Mouse (Mus musculus) adrenal gland, postnatal 25 days (tissue): ENCODE results near the gene Sesn2. TPM values are rescaled to one million over a fixed set of nuclear protein-coding genes. Genes with fewer than 3 reads are reported as not detected.
"Not testable (repeated sequence)": the region's sequence is repeated elsewhere in the genome, so short reads cannot be mapped to it uniquely, and the experiment has no call there.

Source experiments
- DNase-seq: peaks from one replicate; pipeline ENCODE4 v3.0.0; 2021; ENCODE audit warnings: mixed read lengths
- long read RNA-seq: library from polyadenylated mRNA; stranded (forward); transcript quantifications from one replicate; pipeline ENCODE4 v2.0.0, GENCODE M21; 2021
- total RNA-seq: library from RNA; stranded (reverse); gene quantifications from 2 replicates; pipeline ENCODE4 v1.2.3, GENCODE M21; 2021

The Sesn2 gene
- 20.6 and 24.1 TPM in 2 replicates for total RNA-seq
- long read RNA-seq, partial matches to known transcripts, result 1 of 6 reads
- long read RNA-seq, other reads (novel, unspliced or antisense), result 1 of 6 reads

- DNase-seq, result peak; percentile 98
These were observed at the start of gene Sesn2 for GRCm38 (mm10) chr4:132510352-132510798. Gene Sesn2 (minus strand): TSS chr4:132510501.

GRCm38 (mm10) chr4:132555550-132555949 lies 45.2 kb upstream of the Sesn2 start:
- not testable (repeated sequence) for DNase-seq

- DNase-seq, result no peak
These were observed 44.4 kb upstream of the Sesn2 start for GRCm38 (mm10) chr4:132554653-132555052.

GRCm38 (mm10) chr4:132554221-132554620 lies 43.9 kb upstream of the Sesn2 start:
- DNase-seq, result no peak

- DNase-seq, result peak; percentile 55
These were observed 35.5 kb upstream of the Sesn2 start for GRCm38 (mm10) chr4:132545851-132546250.

GRCm38 (mm10) chr4:132542724-132543123 lies 32.4 kb upstream of the Sesn2 start:
- DNase-seq, result no peak

- DNase-seq, result no peak
These were observed 31.1 kb upstream of the Sesn2 start for GRCm38 (mm10) chr4:132541413-132541812.

- no peak for DNase-seq
These were observed 29.2 kb upstream of the Sesn2 start for GRCm38 (mm10) chr4:132539481-132539880.

- peak; percentile 97 for DNase-seq
These were observed 25.3 kb upstream of the Sesn2 start, which contains the start of gene Dnajc8 for GRCm38 (mm10) chr4:132535406-132536121. Gene Dnajc8 (plus strand): TSS chr4:132535550.

GRCm38 (mm10) chr4:132532981-132533916 lies 22.9 kb upstream of the Sesn2 start, which contains the start of gene Atpif1:
Gene Atpif1 (minus strand): TSS chr4:132533659.
- DNase-seq, result peak; percentile 90

GRCm38 (mm10) chr4:132532496-132532895 lies 22.2 kb upstream of the Sesn2 start:
- DNase-seq, result no peak

GRCm38 (mm10) chr4:132530033-132530804 lies 19.9 kb upstream of the Sesn2 start:
- DNase-seq, result no peak

- no peak for DNase-seq
These were observed 19.0 kb upstream of the Sesn2 start for GRCm38 (mm10) chr4:132529344-132529743.

GRCm38 (mm10) chr4:132527917-132528522 lies 17.7 kb upstream of the Sesn2 start:
- no peak for DNase-seq

- no peak for DNase-seq
These were observed 16.4 kb upstream of the Sesn2 start for GRCm38 (mm10) chr4:132526678-132527077.

- DNase-seq, result no peak
These were observed 14.5 kb upstream of the Sesn2 start for GRCm38 (mm10) chr4:132524808-132525207.

- no peak for DNase-seq
These were observed 14.0 kb upstream of the Sesn2 start for GRCm38 (mm10) chr4:132524321-132524741.

GRCm38 (mm10) chr4:132519188-132519587 lies 8.9 kb upstream of the Sesn2 start:
- no peak for DNase-seq

- DNase-seq, result no peak
These were observed 7.8 kb upstream of the Sesn2 start for GRCm38 (mm10) chr4:132518066-132518465.

- peak; percentile 85 for DNase-seq
These were observed 5.3 kb upstream of the Sesn2 start for GRCm38 (mm10) chr4:132515369-132516155.
